Mouse (Mus musculus): ENCODE measurements at regions not wholly inside any gene's neighbourhood (a gene's known extent, or its start where the extent isn't known, plus 50 kb on each side); places are given as distances from the start of the nearest gene placed in this dataset.

- TF ChIP-seq CTCF (IDR thresholded peaks at IDR 0.05; ENCODE audit: low read depth) (no peak), EP300 (IDR thresholded peaks at IDR 0.05; ENCODE audit: low read depth) (no peak)
Observed at GRCm38 (mm10) chr16:63102930-63103329, 248.8 kb downstream of the Pros1 start.
